Mouse (Mus musculus): ENCODE results near the gene Il3ra.

DNA sequence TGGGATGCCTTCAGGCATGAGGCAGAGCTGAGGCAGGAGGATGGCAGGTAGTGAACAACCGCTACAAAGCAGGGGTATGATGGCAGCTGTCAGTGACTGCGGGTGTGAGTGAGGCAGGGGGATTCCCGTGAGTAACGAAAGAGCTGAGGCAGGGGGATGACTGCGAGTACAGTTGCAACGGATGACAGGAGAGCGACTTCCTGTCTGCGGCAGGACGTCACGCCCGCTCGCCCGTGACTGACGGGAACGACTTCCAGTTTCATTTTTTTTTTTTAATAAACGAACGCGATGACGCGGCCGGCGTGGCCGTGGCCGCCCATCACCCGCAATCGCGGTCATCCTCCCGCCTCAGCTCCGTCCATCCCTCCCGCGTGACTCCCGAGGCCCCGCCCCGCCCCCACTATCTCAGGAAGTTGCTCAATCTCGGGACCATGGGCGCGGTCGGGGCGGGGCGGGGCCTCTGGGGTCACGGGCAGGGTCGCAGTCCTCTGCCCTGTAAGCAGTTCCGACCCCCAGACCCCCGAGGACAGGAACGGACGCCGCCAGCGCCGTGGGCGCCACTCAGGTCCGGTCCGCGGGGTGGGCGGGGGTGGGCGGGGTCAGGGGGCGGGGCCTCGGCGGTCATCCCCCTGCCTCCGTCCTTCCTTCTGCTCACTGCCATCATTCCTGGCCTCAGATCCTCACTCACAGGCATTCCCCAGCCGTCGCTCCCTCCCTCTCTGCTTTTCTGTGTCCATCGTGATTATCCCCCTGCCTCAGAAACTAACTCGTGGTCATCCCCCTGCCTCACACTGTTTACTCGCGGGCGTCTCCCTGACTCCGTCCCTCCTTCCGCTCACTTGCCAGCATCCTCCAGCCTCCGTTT, at the start of gene Il3ra:
- TF ChIP-seq CTCF (IDR thresholded peaks at IDR 0.05; ENCODE audit: borderline replicate concordance, control insufficient read depth, extremely low read depth, insufficient read depth, low read length, poor library complexity) (no peak), POLR2A (IDR thresholded peaks at IDR 0.05; ENCODE audit: control insufficient read depth, extremely low read depth, insufficient read depth, low read length, poor library complexity) (no peak)

Data from thymus, adult 2 months (tissue).